Mouse (Mus musculus) forebrain, embryonic 14.5 days (tissue): ENCODE measurements around the gene Gpr173. TPM values are rescaled to one million over a fixed set of nuclear protein-coding genes. Genes with fewer than 3 reads are reported as not detected.

Experiments
- ATAC-seq: fragments of 200-750 bp; cut with Nextera tagmentation; 2 replicates; pipeline ENCODE4 v1.8.0; 2017; ENCODE audit warnings: mild to moderate bottlenecking, moderate library complexity
- DNase-seq: peaks from one replicate; pipeline ENCODE4 v3.0.0-alpha.2; 2015; ENCODE audit warnings: low spot score
- H3K27ac ChIP-seq: fragments of 300-500 bp; sonication (generic); 2 replicates; pipeline ENCODE4 v1.5.1; 2014; ENCODE audit warnings: low read depth, mild to moderate bottlenecking, control low read depth, low read length, moderate library complexity
- H3K27me3 ChIP-seq: fragments of 300-500 bp; sonication (generic); replicated peaks from 2 replicates; pipeline ENCODE4 v1.6.1; 2014; ENCODE audit warnings: low read length, control low read depth, mixed read lengths; ENCODE audit not compliant: control insufficient read depth, insufficient read depth
- H3K36me3 ChIP-seq: fragments of 300-500 bp; sonication (generic); 2 replicates; pipeline ENCODE4 v1.6.1; 2014; ENCODE audit warnings: low read length, control low read depth; ENCODE audit not compliant: control insufficient read depth, insufficient read depth
- H3K4me1 ChIP-seq: fragments of 300-500 bp; sonication (generic); 2 replicates; pipeline ENCODE4 v1.6.1; 2014; ENCODE audit warnings: antibody characterized with exemption, low read length, control low read depth; ENCODE audit not compliant: control insufficient read depth, insufficient read depth
- H3K4me2 ChIP-seq: fragments of 300-500 bp; sonication (generic); 2 replicates; pipeline ENCODE4 v1.6.1; 2014; ENCODE audit warnings: mild to moderate bottlenecking, control low read depth, low read length
- H3K4me3 ChIP-seq: fragments of 300-500 bp; sonication (generic); 2 replicates; pipeline ENCODE4 v1.5.1; 2014; ENCODE audit warnings: low read depth, low read length, control low read depth
- H3K9ac ChIP-seq: fragments of 300-500 bp; sonication (generic); 2 replicates; pipeline ENCODE4 v1.6.1; 2014; ENCODE audit warnings: mild to moderate bottlenecking, low read length, control low read depth, moderate library complexity
- H3K9me3 ChIP-seq: fragments of 300-500 bp; sonication (generic); replicated peaks from 2 replicates; pipeline ENCODE4 v1.6.1; 2016; ENCODE audit warnings: low read length, control low read depth, mixed read lengths; ENCODE audit not compliant: control insufficient read depth
- WGBS: fragments of 180-500 bp; shearing (Covaris S2); extraction: QIAGEN DNeasy Blood & Tissue Kit; methylation state at CpG from one replicate; pipeline ENCODE4 v1.1.7; 2014; 5-methylcytosine and 5-hydroxymethylcytosine counted together
- polyA plus RNA-seq: library from polyadenylated mRNA; unstranded; fragments of >200 nt; fragmentation: Nextera tagmentation; extraction: Ambion mirVana; gene quantifications from 2 replicates; pipeline ENCODE4 v1.2.1, GENCODE M21; 2014

Gpr173 gene
- polyA plus RNA-seq, 1 experiment from 2014 or later = 7.3 TPM

DNA sequence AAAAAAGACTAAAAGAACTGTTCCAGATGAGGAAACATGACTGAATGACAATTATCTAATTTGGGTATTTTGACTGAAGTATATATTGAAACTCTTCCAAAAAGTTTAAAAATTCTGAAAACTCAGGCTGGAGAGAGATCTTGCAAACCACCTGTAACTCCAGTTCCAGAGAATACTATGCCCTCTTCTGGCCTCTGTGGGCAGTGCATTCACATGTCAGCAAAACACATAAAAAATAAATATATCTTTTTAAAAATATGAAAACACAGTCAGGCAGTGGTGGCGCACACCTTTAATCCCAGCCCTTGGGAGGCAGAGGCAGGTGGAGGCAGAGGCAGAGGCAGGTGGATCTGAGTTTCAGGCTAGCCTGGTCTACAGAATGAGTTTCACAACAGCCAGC lies 44.9 kb downstream of the Gpr173 start:
- DNase-seq = no peak
- no peak for ATAC-seq
- H3K27ac ChIP-seq = no peak overlapping the region
- no peaks in the 10 kb centered on the region for H3K4me1 ChIP-seq
- H3K4me3 ChIP-seq = no peak overlapping the region
- no peak overlapping the region for H3K9ac ChIP-seq
- no peaks in the 10 kb centered on the region for H3K9me3 ChIP-seq
- H3K4me2 ChIP-seq = no peak overlapping the region
- WGBS = 100% methylated on average over 1 of the region's 1 CpGs
- H3K27me3 ChIP-seq = no peaks in the 10 kb centered on the region
- H3K36me3 ChIP-seq = no peaks in the 10 kb centered on the region

DNA sequence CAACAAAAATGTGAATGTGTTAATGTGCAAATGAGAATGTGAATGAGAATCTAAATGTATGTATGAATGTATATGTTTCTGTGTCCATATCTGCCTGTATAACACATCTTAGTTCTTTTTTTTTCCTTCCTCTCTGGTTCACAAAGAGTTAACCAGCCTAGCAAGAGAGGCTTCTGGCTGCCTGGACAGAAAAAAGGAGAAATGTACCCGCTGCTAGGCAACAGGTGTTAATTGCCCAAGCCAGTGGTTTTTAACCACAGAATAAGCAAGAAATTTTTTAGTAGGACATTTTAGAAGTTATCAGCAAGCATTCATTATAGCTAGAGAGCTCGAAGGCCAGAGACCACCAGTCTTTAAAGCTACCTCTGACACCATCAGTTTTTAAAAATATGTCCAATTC lies 45.7 kb downstream of the Gpr173 start:
- Histone ChIP-seq H3K27ac (no peak overlapping the region), H3K9me3 (no peaks in the 10 kb centered on the region)
- DNase-seq = peak; percentile 36

DNA sequence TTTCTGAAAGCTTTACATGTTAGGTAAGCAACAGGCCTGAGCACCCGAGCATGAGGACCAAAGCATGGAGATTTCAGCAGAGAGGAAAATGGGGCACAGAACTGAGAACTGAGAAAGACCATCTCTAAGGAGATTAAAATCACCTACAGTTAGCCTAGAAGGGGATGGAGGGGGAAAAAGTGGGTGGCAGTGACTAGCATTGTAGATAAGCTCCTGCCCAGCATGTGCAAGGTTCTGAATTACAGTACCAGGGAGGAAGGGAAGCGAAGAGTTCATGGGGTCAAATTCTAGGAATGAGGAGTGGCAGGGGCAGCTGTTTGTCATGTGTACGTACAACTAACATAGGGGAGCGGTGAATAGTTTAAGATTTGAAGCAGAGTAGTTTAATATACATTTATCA lies 48.0 kb downstream of the Gpr173 start:
- no peak for ATAC-seq
- Histone ChIP-seq H3K4me3 (no peak overlapping the region), H3K27ac (no peak overlapping the region), H3K9me3 (no peaks in the 10 kb centered on the region), H3K4me2 (no peak overlapping the region), H3K9ac (no peak overlapping the region), H3K27me3 (no peaks in the 10 kb centered on the region), H3K36me3 (no peaks in the 10 kb centered on the region), H3K4me1 (no peaks in the 10 kb centered on the region)
- DNase-seq = no peak
- 88% methylated on average over 4 of the region's 4 CpGs for WGBS

More for the DNA sequence above, 45.7 kb downstream of the Gpr173 start:
- H3K4me3 ChIP-seq = no peak overlapping the region
- WGBS = 39% methylated on average over 2 of the region's 2 CpGs
- no peak overlapping the region for H3K4me2 ChIP-seq
- no peaks in the 10 kb centered on the region for H3K4me1 ChIP-seq
- H3K27me3 ChIP-seq = no peaks in the 10 kb centered on the region
- no peak for ATAC-seq
- H3K9ac ChIP-seq = no peak overlapping the region
- no peaks in the 10 kb centered on the region for H3K36me3 ChIP-seq

DNA sequence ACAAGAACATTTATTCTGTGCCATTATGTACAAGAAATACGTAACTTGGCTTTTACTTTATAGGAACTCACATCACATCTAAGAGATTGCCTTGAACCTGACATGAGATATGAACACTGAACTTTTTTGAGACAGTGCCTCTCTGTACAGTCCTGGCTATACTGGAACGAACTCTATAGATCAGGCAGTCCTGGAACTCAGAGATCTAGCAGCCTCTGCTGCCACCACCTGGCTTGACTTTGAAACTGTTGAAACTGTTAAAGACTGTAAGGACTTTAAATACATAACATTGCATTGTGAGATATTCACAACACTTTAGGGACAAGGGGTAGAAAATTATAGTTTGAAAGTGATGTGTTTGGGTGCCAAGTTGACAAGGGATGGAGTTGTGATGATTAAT lies 60.6 kb downstream of the Gpr173 start:
- H3K4me1 ChIP-seq = no peaks in the 10 kb centered on the region
- H3K27me3 ChIP-seq = no peaks in the 10 kb centered on the region
- H3K9me3 ChIP-seq = no peaks in the 10 kb centered on the region
- H3K27ac ChIP-seq = no peak overlapping the region
- DNase-seq (peak; percentile 45), ATAC-seq (peak; percentile 48; the same call in 1 of the 2 replicates)
- 61% methylated on average over 2 of the region's 2 CpGs for WGBS
- no peak overlapping the region for H3K4me2 ChIP-seq
- H3K9ac ChIP-seq = no peak overlapping the region
- H3K4me3 ChIP-seq = no peak overlapping the region
- no peaks in the 10 kb centered on the region for H3K36me3 ChIP-seq

DNA sequence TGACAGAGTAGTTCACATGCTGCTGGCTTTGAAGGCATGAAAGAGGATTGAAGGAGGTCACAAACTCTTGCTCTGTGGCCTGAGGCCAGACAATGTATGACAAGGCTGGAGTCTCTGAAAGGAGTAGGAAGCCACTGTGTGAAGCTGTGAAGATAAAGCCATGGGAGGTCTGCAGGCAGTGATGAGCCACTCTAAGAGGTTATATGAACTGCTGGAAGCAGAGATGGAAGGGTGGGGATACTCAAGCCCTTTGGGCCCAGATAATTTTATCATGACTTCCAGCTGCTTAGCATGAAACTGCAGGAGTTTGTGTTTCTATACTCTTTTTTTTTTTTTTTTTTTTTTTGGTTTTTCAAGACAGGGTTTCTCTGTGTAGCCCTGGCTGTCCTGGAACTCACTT lies 61.1 kb downstream of the Gpr173 start:
- ATAC-seq = no peak
- no peak overlapping the region for H3K4me2 ChIP-seq
- no peaks in the 10 kb centered on the region for H3K9me3 ChIP-seq
- DNase-seq = no peak
- H3K4me3 ChIP-seq = no peak overlapping the region
- no peaks in the 10 kb centered on the region for H3K4me1 ChIP-seq
- H3K9ac ChIP-seq = no peak overlapping the region
- H3K27ac ChIP-seq = no peak overlapping the region
- H3K27me3 ChIP-seq = no peaks in the 10 kb centered on the region
- no peaks in the 10 kb centered on the region for H3K36me3 ChIP-seq

DNA sequence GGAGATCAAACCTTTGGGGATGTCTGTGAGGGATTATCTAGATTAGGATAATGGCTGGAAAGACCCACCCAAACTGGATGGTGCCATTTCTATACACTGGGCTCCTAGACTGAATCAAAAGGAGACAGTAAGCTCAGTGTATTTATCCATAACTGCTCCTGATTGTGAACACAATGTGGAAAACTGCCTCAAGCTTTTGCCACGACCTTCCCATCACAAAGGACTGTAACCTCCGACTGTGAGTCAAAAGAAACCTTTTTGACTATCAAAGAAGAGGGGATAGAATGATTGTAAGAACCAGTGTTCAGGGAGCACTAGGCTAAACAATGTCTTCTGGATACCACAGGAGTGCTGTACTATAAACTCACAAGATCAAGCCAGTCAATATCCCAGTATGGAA lies 62.3 kb downstream of the Gpr173 start:
- Histone ChIP-seq H3K36me3 (no peaks in the 10 kb centered on the region), H3K27ac (no peak overlapping the region), H3K4me1 (no peaks in the 10 kb centered on the region), H3K9me3 (no peaks in the 10 kb centered on the region), H3K27me3 (no peaks in the 10 kb centered on the region), H3K4me3 (no peak overlapping the region), H3K4me2 (no peak overlapping the region), H3K9ac (no peak overlapping the region)
- DNase-seq (no peak), ATAC-seq (no peak)
- 66% methylated on average over 2 of the region's 2 CpGs for WGBS

Other genes with a start within 250 kb of the Gpr173 start
- gene Iqsec2, start 224.4 kb downstream of the Gpr173 start, polyA plus RNA-seq = 4.6 and 5.5 TPM in 2 replicates
- 19.0 and 25.6 TPM in 2 replicates for gene Kdm5c, start 135.7 kb downstream of the Gpr173 start, polyA plus RNA-seq
- gene Kantr, start 41.2 kb downstream of the Gpr173 start, polyA plus RNA-seq = 25.4 and 29.9 TPM in 2 replicates
- gene Tspyl2, start 26.3 kb downstream of the Gpr173 start, polyA plus RNA-seq = 26.0 and 33.7 TPM in 2 replicates
- not detected in 2 replicates for gene Cldn34a, start 194.6 kb upstream of the Gpr173 start, polyA plus RNA-seq